Mouse (Mus musculus): Measurements from ENCODE around the gene Snx27. TPM values are rescaled to one million over a fixed set of nuclear protein-coding genes. Genes with fewer than 3 reads are reported as not detected.

Snx27 gene
- polyA plus RNA-seq, 1 experiment: 56.8 TPM

DNA sequence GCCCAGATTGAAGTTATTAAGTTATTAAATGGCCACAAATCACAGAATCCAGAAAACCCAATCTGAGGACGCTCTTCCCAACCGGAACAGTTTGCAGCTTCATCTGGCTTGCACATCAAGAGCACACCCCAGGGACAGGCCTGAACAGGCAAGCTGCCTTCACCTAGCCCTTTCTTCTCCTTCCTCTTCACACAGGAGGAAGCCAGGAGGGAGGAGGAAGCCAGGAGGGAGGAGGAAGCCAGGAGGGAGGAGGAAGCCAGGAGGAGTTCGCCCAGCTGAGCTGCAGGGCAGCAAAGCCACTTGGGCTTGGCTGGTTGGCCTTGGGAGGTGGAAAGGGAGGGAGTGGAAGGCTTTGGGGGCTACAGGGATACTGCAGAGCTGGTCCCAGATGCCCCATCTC is 113.6 kb downstream of the Snx27 start:
- TF ChIP-seq POLR2A (IDR thresholded peaks at IDR 0.05; ENCODE audit: borderline replicate concordance, low read depth, low read length): no peak
- no peak for TF ChIP-seq CTCF (IDR thresholded peaks at IDR 0.05; ENCODE audit: low read depth, low read length)
- H3K27ac ChIP-seq (ENCODE audit: insufficient read depth, low read depth, low read length): no peak overlapping the region
- H3K4me3 ChIP-seq (ENCODE audit: insufficient read depth, low read length): no peak overlapping the region
- H3K4me1 ChIP-seq (ENCODE audit: control insufficient read depth, insufficient read depth, low read length): peaks cover 11% of the 10 kb centered on the region

DNA sequence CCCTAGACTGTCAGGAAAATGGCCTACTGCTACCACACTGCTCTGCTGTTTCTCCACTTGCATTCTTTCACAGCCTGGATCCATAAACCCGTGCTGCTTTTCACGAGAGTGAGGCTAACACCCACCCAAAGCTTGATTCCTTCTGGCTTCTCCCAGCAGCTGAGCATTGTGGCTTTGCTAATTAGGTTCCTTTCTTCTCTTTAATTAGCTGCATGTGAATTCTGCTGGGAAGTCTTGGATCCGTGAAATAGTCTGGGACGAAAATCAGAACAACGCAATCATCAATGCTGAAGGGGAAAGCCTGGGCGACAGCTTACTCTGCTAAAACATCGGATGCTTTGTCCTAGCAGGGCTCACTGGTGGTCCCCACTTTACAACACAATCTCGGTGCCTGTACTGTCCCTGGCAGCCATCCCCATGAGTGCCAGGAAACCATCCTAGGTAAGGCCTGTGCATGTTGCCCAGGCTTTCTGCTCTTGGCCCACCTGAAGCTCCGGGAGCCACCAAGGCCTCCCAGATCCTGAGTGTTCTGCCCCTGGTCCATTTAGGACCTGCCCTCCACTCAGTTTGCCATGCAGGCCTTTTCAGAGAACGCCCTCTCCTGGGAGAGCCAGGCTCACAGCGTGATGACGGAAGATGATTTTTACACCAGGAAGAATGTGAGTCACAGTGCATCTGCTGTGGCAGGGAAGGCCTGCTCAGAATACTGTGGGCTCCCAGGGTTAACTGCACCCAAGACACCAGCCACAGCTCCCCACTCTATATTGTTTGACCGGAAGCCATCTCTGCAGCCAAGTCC is 116.7 kb downstream of the Snx27 start:
- Histone ChIP-seq H3K27ac (ENCODE audit: insufficient read depth, low read depth, low read length) (no peak overlapping the region), H3K4me3 (ENCODE audit: insufficient read depth, low read length) (no peak overlapping the region), H3K4me1 (ENCODE audit: control insufficient read depth, insufficient read depth, low read length) (peaks cover 11% of the 10 kb centered on the region)
- no peak for TF ChIP-seq POLR2A (IDR thresholded peaks at IDR 0.05; ENCODE audit: borderline replicate concordance, low read depth, low read length)
- TF ChIP-seq CTCF (IDR thresholded peaks at IDR 0.05; ENCODE audit: low read depth, low read length): no peak

DNA sequence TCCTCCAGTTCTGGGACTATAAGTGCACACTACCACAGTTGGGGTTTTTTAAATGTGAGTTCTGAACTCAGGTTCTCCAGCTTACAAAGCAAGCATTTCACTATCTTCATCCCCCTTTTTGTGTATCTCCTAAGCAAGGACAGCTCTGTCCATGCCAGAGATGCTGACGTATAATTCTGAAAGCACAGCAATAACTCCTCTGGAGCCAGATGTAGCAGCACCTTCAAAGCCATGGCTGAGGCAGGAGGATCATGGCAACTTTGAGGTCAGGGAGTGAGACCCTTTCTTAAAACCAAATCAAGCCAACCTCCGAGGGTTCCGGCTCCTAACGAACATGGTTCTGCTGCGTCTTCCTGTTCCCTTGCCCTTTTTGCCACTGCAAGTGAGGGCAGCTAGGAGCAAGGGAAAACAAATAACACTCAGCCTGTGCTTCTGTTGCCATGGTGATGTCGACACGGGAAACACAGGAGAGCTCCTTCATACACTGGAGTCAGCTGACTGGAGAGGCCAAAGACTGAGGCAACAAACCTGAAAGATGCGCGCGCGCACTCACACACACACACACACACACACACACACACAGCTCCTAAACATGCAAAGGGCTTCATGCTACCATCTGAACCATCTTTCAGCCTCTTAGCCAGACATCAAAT is 118.5 kb downstream of the Snx27 start:
- no peak for TF ChIP-seq POLR2A (IDR thresholded peaks at IDR 0.05; ENCODE audit: borderline replicate concordance, low read depth, low read length)
- TF ChIP-seq CTCF (IDR thresholded peaks at IDR 0.05; ENCODE audit: low read depth, low read length): no peak
- Histone ChIP-seq H3K4me1 (ENCODE audit: control insufficient read depth, insufficient read depth, low read length) (peaks cover 4% of the 10 kb centered on the region), H3K27ac (ENCODE audit: insufficient read depth, low read depth, low read length) (no peak overlapping the region), H3K4me3 (ENCODE audit: insufficient read depth, low read length) (no peak overlapping the region)

DNA sequence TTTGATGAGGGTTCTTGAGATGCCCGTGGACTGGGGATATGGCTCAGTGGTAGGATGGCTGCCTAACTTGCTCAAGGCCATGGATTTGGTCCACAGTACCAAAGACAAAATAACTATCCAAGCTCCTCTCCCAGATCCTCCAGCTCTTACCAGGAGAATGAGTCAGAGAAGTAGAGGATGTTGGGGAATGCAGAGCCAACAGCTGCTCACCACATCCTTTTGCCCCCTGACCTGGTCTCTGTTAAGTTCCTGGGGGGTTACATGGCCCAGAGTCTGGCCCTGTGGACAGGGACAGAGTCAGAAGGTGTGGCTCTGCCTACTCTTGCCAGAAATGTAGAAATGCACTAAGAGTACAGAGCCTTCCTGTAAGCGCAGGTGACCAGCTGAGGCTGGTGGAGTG is 122.7 kb downstream of the Snx27 start:
- no peaks in the 10 kb centered on the region for H3K4me1 ChIP-seq (ENCODE audit: control insufficient read depth, insufficient read depth, low read length)
- no peak for TF ChIP-seq CTCF (IDR thresholded peaks at IDR 0.05; ENCODE audit: low read depth, low read length)
- TF ChIP-seq POLR2A (IDR thresholded peaks at IDR 0.05; ENCODE audit: borderline replicate concordance, low read depth, low read length): no peak
- no peak overlapping the region for H3K4me3 ChIP-seq (ENCODE audit: insufficient read depth, low read length)
- H3K27ac ChIP-seq (ENCODE audit: insufficient read depth, low read depth, low read length): no peak overlapping the region

GRCm38 (mm10) chr3:94457055-94457454 is 125.5 kb downstream of the Snx27 start:
- Histone ChIP-seq H3K4me1 (ENCODE audit: control insufficient read depth, insufficient read depth, low read length) (no peaks in the 10 kb centered on the region), H3K4me3 (ENCODE audit: insufficient read depth, low read length) (no peak overlapping the region), H3K27ac (ENCODE audit: insufficient read depth, low read depth, low read length) (no peak overlapping the region)
- TF ChIP-seq CTCF (IDR thresholded peaks at IDR 0.05; ENCODE audit: low read depth, low read length) (no peak), POLR2A (IDR thresholded peaks at IDR 0.05; ENCODE audit: borderline replicate concordance, low read depth, low read length) (no peak)

- peak overlapping the region; percentile 29; the same call in 1 of the 2 replicates for H3K4me3 ChIP-seq (ENCODE audit: insufficient read depth, low read length)
Observed at GRCm38 (mm10) chr3:94456529-94457000, 126.0 kb downstream of the Snx27 start.

GRCm38 (mm10) chr3:94449377-94449776 is 133.1 kb downstream of the Snx27 start:
- peaks cover 6% of the 10 kb centered on the region for H3K4me1 ChIP-seq (ENCODE audit: control insufficient read depth, insufficient read depth, low read length)
- H3K27ac ChIP-seq (ENCODE audit: insufficient read depth, low read depth, low read length): no peak overlapping the region
- H3K4me3 ChIP-seq (ENCODE audit: insufficient read depth, low read length): no peak overlapping the region
- no peak for TF ChIP-seq POLR2A (IDR thresholded peaks at IDR 0.05; ENCODE audit: borderline replicate concordance, low read depth, low read length)
- TF ChIP-seq CTCF (IDR thresholded peaks at IDR 0.05; ENCODE audit: low read depth, low read length): no peak

More at GRCm38 (mm10) chr3:94456529-94457000, 126.0 kb downstream of the Snx27 start:
- H3K27ac ChIP-seq (ENCODE audit: insufficient read depth, low read depth, low read length): no peak overlapping the region
- no peaks in the 10 kb centered on the region for H3K4me1 ChIP-seq (ENCODE audit: control insufficient read depth, insufficient read depth, low read length)
- TF ChIP-seq POLR2A (IDR thresholded peaks at IDR 0.05; ENCODE audit: borderline replicate concordance, low read depth, low read length): no peak
- TF ChIP-seq CTCF (IDR thresholded peaks at IDR 0.05; ENCODE audit: low read depth, low read length): peak; percentile 52

Other genes starting within 250 kb of the Snx27 start
- gene Them5, start 240.6 kb downstream of the Snx27 start, polyA plus RNA-seq (2012; ENCODE audit: insufficient read depth, insufficient read length, missing spikeins): not detected in 2 replicates
- gene C2cd4d, start 220.3 kb downstream of the Snx27 start, polyA plus RNA-seq (2012; ENCODE audit: insufficient read depth, insufficient read length, missing spikeins): not detected in 2 replicates
- gene Rorc, start 209.9 kb downstream of the Snx27 start, polyA plus RNA-seq (2012; ENCODE audit: insufficient read depth, insufficient read length, missing spikeins): not detected in 2 replicates
- not detected in 2 replicates for gene Lingo4, start 184.2 kb downstream of the Snx27 start, polyA plus RNA-seq (2012; ENCODE audit: insufficient read depth, insufficient read length, missing spikeins)
- 15.7 and 17.7 TPM in 2 replicates for gene Tdrkh, start 169.4 kb downstream of the Snx27 start, polyA plus RNA-seq (2012; ENCODE audit: insufficient read depth, insufficient read length, missing spikeins)
- 33.4 and 34.0 TPM in 2 replicates for gene Mrpl9, start 139.4 kb downstream of the Snx27 start, polyA plus RNA-seq (2012; ENCODE audit: insufficient read depth, insufficient read length, missing spikeins)
- 2.1 TPM in 1 of 2 replicates, not detected in the other for gene Oaz3, start 138.8 kb downstream of the Snx27 start, polyA plus RNA-seq (2012; ENCODE audit: insufficient read depth, insufficient read length, missing spikeins)
- 0.59 TPM in 1 of 2 replicates, not detected in the other for gene Celf3, start 104.4 kb downstream of the Snx27 start, polyA plus RNA-seq (2012; ENCODE audit: insufficient read depth, insufficient read length, missing spikeins)
- gene Riiad1, start 102.4 kb downstream of the Snx27 start, polyA plus RNA-seq (2012; ENCODE audit: insufficient read depth, insufficient read length, missing spikeins): 9.0 and 9.5 TPM in 2 replicates
- not detected in 2 replicates for gene Gm10972, start 60.4 kb upstream of the Snx27 start, polyA plus RNA-seq (2012; ENCODE audit: insufficient read depth, insufficient read length, missing spikeins)
- gene Tuft1, start 76.2 kb upstream of the Snx27 start, polyA plus RNA-seq (2012; ENCODE audit: insufficient read depth, insufficient read length, missing spikeins): 6.2 and 6.7 TPM in 2 replicates
- not detected in 2 replicates for gene Selenbp2, start 110.8 kb upstream of the Snx27 start, polyA plus RNA-seq (2012; ENCODE audit: insufficient read depth, insufficient read length, missing spikeins)
- 0.19 TPM in 1 of 2 replicates, not detected in the other for gene Cgn, start 203.8 kb upstream of the Snx27 start, polyA plus RNA-seq (2012; ENCODE audit: insufficient read depth, insufficient read length, missing spikeins)

All from bone marrow macrophage, adult 2 months (primary cell).